Mouse (Mus musculus) heart, embryonic 15.5 days (tissue): ENCODE results near the gene Stk33. TPM values are rescaled to one million over a fixed set of nuclear protein-coding genes. Genes with fewer than 3 reads are reported as not detected.
"Not testable (repeated sequence)": the region's sequence is repeated elsewhere in the genome, so short reads cannot be mapped to it uniquely, and the experiment has no call there.

Experiments used
- ATAC-seq: fragments of 200-750 bp; cut with Nextera tagmentation; replicated peaks from 2 replicates; pipeline ENCODE4 v1.8.0; 2017; ENCODE audit warnings: low read depth, moderate TSS enrichment; ENCODE audit not compliant: insufficient number of reproducible peaks, insufficient read depth, low FRiP score
- H3K27ac ChIP-seq: fragments of 300-500 bp; sonication (generic); 2 replicates; pipeline ENCODE4 v1.5.1; 2015; ENCODE audit warnings: mild to moderate bottlenecking, inconsistent platforms
- H3K27me3 ChIP-seq: fragments of 300-500 bp; sonication (generic); 2 replicates; pipeline ENCODE4 v1.6.1; 2015; ENCODE audit warnings: inconsistent platforms
- H3K36me3 ChIP-seq: fragments of 300-500 bp; sonication (generic); 2 replicates; pipeline ENCODE4 v1.6.1; 2015; ENCODE audit warnings: mild to moderate bottlenecking, inconsistent platforms
- H3K4me1 ChIP-seq: fragments of 300-500 bp; sonication (generic); replicated peaks from 2 replicates; pipeline ENCODE4 v1.6.1; 2015; ENCODE audit warnings: inconsistent platforms
- H3K4me2 ChIP-seq: fragments of 300-500 bp; sonication (generic); 2 replicates; pipeline ENCODE4 v1.6.1; 2015; ENCODE audit warnings: inconsistent platforms, mild to moderate bottlenecking, moderate library complexity
- H3K4me3 ChIP-seq: fragments of 300-500 bp; sonication (generic); 2 replicates; pipeline ENCODE4 v1.5.1; 2015; ENCODE audit warnings: mild to moderate bottlenecking, inconsistent platforms
- H3K9ac ChIP-seq: fragments of 300-500 bp; sonication (generic); 2 replicates; pipeline ENCODE4 v1.6.1; 2015; ENCODE audit warnings: mild to moderate bottlenecking, inconsistent platforms
- H3K9me3 ChIP-seq: fragments of 300-500 bp; sonication (generic); replicated peaks from 2 replicates; pipeline ENCODE4 v1.6.1; 2016; ENCODE audit warnings: inconsistent platforms
- WGBS: fragments of 180-500 bp; shearing (Covaris S2); methylation state at CpG from one replicate; pipeline ENCODE4 v1.1.7; 2015; ENCODE audit warnings: mixed read lengths; 5-methylcytosine and 5-hydroxymethylcytosine counted together
- polyA plus RNA-seq: library from polyadenylated mRNA; unstranded; fragments of >200 nt; fragmentation: Nextera tagmentation; extraction: Ambion mirVana; gene quantifications from 2 replicates; pipeline ENCODE4 v1.2.1, GENCODE M21; 2015

Stk33 gene
- polyA plus RNA-seq, 1 experiment from 2014 or later = 0.18 TPM

DNA sequence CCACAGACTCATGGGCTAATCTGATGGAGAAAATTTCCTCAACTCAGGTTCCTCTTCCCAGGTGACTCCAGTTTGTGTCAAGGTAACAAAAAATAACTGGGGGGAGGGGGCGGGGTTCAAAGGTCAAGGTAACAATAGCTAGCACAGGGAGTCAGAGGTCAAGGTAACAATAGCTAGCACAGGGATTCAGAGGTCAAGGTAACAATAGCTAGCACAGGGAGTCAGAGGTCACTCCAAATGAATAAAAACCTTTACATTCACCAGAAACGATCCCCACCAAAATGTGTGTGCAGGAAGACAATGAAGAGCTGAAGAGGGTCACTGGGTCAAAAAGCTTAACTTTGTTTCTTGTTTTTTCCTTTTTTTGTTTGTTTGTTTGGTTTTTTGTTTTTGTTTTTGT is 9.2 kb upstream of the Stk33 start:
- no peaks in the 10 kb centered on the region for H3K27me3 ChIP-seq

DNA sequence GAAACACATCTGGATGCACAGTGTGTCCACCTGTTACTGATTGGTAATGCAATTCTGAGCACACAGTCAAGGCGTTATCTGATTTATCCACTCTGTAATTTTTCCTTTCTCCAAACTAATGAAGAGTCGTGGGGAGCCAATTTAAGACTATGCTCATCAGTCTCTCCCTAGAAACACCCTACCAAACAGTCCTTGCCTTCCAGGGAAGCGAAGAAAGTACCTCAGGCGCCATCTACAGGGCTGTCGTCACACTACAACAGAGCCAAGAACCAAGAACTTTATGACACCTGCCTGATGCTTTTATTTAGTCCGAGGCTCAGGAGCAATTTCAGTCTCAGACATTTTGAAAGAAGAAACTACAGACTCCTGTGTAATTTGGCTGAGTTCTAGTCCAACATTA is 6.1 kb upstream of the Stk33 start:
- no peak for ATAC-seq
- no peaks in the 10 kb centered on the region for H3K9me3 ChIP-seq
- no peak overlapping the region for H3K4me2 ChIP-seq
- H3K36me3 ChIP-seq = no peaks in the 10 kb centered on the region
- no peaks in the 10 kb centered on the region for H3K4me1 ChIP-seq
- H3K27ac ChIP-seq = no peak overlapping the region
- no peak overlapping the region for H3K9ac ChIP-seq
- H3K27me3 ChIP-seq = peaks cover 7% of the 10 kb centered on the region
- no peak overlapping the region for H3K4me3 ChIP-seq
- 13% methylated on average over 6 of the region's 6 CpGs for WGBS

More for the DNA sequence above, 9.2 kb upstream of the Stk33 start:
- Histone ChIP-seq H3K36me3 (no peaks in the 10 kb centered on the region), H3K4me2 (no peak overlapping the region), H3K4me1 (no peaks in the 10 kb centered on the region), H3K9me3 (no peaks in the 10 kb centered on the region), H3K27ac (no peak overlapping the region), H3K4me3 (no peak overlapping the region), H3K9ac (no peak overlapping the region)
- no peak for ATAC-seq
- WGBS = 72% methylated on average over 2 of the region's 2 CpGs

DNA sequence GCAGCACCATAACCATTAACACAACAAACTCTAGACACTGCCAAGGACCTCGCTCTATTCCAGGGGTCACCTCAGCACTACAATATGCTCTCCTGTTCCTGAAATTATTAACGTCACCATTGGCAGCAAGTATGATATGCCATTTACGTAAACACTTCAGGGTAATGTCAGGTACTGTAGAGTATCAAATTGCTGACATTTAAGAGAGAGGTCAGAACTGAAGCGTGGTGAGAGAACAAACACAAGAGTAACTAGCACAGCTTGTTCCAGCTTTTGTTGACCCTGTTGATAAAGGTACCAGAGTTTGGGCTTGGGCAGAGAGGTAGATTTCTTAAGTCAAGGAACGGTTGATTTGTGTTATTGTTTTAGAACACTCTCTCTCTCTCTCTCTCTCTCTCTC is 3.9 kb upstream of the Stk33 start:
- Histone ChIP-seq H3K4me3 (no peak overlapping the region), H3K27me3 (peaks cover 30% of the 10 kb centered on the region), H3K36me3 (no peaks in the 10 kb centered on the region), H3K9ac (no peak overlapping the region), H3K4me1 (peaks cover 12% of the 10 kb centered on the region), H3K9me3 (no peaks in the 10 kb centered on the region), H3K27ac (no peak overlapping the region), H3K4me2 (no peak overlapping the region)
- ATAC-seq = no peak
- 54% methylated on average over 5 of the region's 5 CpGs for WGBS

DNA sequence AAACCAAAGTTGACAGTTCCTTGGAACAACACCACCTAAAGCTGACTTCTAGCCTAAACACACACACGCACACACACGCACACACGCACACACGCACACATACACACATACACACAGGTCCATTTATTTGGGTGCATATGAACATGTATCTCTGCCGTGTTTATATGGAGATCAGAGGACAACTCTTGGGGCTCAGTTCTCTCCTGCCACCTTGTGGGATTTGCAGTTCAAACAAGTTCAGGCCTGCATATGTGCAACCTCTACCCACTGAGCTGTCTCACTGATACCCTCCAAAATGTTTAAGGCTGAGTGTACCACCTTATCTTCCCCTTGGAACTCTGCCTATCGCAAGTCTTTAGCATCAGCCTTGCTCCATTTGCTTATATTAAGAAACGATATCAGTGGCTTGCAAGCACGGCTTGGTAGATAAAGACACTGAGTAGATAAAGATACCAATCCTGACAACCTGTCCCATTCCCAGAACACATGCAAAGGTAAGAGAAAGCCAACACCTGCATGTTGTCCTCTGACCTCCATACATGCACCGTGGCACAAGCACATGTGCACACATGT is 1.9 kb upstream of the Stk33 start:
- 69% methylated on average over 9 of the region's 9 CpGs for WGBS

DNA sequence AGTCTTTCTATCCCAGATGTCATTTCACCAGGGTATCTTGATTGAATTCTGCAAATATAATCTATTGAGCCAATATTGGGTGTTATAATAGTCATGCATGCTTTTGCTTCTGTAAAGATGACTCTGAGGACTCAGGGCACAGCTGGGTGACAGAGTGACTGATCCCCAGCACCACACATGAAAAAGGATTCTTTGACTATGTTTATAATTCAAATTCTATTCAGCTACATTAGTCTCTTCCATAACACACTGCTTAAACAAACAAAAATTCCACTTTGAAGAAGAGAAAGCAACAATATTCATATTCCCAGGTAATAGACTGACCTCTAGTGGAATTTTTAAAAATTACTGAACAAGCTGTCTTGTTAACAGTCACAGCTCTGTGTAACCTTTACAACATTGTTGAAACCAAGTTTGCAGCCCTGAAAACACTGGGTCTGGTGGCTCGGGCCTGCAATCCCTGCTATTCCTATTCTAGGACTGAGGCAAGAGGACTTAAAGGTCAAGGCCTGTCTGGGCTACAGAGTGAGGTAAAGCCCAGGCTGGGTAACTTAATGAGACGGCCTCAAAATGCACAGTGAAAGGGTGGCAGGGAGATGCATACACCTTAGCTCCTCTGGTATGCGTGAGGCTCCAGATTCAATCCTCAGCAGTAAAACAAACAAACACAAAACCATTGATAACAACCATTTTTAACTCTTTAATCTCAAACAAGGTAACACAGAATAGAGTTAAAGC is 14.3 kb downstream of the Stk33 start:
- Histone ChIP-seq H3K4me1 (no peaks in the 10 kb centered on the region), H3K4me2 (no peak overlapping the region), H3K36me3 (no peaks in the 10 kb centered on the region), H3K27ac (no peak overlapping the region), H3K9ac (no peak overlapping the region), H3K9me3 (no peaks in the 10 kb centered on the region), H3K4me3 (no peak overlapping the region), H3K27me3 (0 out of 2 replicates have a peak, but pooled peaks cover 4% of the 10 kb centered on the region)
- no peak for ATAC-seq
- 53% methylated on average over 3 of the region's 3 CpGs for WGBS

More for the DNA sequence above, 1.9 kb upstream of the Stk33 start:
- Histone ChIP-seq H3K9ac (no peak overlapping the region), H3K27ac (no peak overlapping the region), H3K27me3 (peaks cover 34% of the 10 kb centered on the region), H3K36me3 (no peaks in the 10 kb centered on the region), H3K9me3 (no peaks in the 10 kb centered on the region), H3K4me1 (peaks cover 12% of the 10 kb centered on the region), H3K4me3 (no peak overlapping the region), H3K4me2 (no peak overlapping the region)
- no peak for ATAC-seq

DNA sequence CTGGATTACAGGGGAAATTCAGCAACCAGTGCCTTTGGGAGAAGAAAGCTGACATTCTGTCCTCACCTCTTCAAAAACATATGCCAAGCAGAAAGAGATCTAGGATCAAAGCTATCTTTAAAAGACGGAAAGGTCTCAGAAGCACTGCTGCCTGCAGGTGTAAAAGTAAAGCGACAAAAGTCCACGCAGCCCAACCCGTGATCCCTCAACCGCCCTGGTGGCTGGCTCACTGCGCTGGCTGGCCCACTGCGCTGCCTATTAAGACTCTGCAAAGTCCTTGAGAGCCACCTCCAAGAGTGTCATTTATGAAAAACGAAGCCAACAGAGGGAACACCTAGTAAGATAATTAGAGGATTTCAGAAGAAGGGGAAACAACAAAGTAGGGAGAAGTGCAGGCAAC is 16.1 kb downstream of the Stk33 start:
- Histone ChIP-seq H3K36me3 (no peaks in the 10 kb centered on the region), H3K4me2 (no peak overlapping the region), H3K27ac (no peak overlapping the region), H3K4me1 (no peaks in the 10 kb centered on the region), H3K9me3 (no peaks in the 10 kb centered on the region), H3K27me3 (0 out of 2 replicates have a peak, but pooled peaks cover 4% of the 10 kb centered on the region), H3K9ac (no peak overlapping the region), H3K4me3 (no peak overlapping the region)
- WGBS = 69% methylated on average over 8 of the region's 8 CpGs
- ATAC-seq = no peak

DNA sequence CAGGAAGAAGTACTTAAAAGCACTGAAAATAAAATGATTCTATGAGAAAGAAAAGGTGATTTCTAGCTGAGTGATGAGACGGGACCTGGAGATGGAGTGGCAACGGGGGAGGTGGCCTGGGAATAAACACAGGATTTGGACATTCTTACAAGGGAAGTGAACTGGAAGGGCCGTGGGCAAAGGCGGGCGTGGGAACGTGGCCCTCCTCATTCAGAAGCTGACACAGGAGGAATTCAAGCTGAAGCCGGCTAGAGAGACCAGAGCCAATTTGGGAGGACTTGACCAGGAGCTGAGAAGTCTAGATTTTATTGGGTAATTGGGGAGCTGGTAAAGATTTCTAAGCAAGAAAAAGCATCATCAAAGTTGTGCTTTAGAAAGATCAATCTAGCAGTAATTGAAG is 33.4 kb downstream of the Stk33 start:
- H3K9me3 ChIP-seq = no peaks in the 10 kb centered on the region
- no peak overlapping the region for H3K27ac ChIP-seq
- no peak overlapping the region for H3K4me3 ChIP-seq
- H3K4me1 ChIP-seq = no peaks in the 10 kb centered on the region
- no peak for ATAC-seq
- H3K9ac ChIP-seq = no peak overlapping the region
- no peaks in the 10 kb centered on the region for H3K36me3 ChIP-seq
- H3K27me3 ChIP-seq = no peaks in the 10 kb centered on the region
- WGBS = 62% methylated on average over 7 of the region's 7 CpGs
- H3K4me2 ChIP-seq = no peak overlapping the region

DNA sequence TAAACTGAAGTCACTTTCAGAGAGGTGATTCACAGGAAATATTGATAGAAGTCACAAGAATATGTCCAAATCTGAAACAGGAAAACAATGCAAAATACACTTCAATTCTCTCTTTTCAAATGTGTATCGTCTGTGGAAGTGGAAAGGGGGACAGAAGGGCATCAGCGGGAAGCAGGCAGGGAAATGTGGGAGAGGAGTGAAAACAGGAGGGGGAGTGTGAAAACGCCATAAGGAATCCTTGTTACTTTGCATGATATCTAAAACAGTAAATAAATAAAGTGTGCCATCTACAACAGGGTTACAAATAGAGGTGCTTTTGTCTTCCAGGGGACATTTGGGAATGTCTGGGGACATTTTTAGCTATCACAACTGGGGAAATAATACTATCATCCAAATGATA is 39.6 kb downstream of the Stk33 start:
- ATAC-seq = no peak
- Histone ChIP-seq H3K4me1 (no peaks in the 10 kb centered on the region), H3K27me3 (no peaks in the 10 kb centered on the region), H3K4me2 (no peak overlapping the region), H3K27ac (no peak overlapping the region), H3K9ac (no peak overlapping the region), H3K9me3 (no peaks in the 10 kb centered on the region), H3K36me3 (no peaks in the 10 kb centered on the region), H3K4me3 (no peak overlapping the region)
- WGBS = 52% methylated on average over 3 of the region's 3 CpGs

DNA sequence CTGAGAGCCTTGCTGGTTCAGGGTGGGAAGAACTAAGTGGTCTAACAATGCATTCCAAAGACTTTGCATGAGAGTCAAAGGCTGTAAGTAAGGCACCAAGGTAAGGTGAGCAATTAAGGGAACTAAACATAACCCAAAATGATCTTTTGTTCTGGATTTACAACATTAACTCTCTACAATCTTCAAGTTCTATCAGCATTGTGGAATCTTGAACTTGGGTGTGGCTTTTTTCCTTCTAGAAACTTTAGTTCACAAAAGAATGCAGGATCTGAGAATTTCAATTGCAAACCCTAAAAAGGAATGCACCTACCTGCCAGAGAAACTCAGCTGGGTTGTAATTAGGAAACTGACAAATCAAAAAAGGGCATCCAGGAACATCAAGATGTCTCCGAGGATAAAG is 57.8 kb downstream of the Stk33 start:
- H3K27me3 ChIP-seq = no peaks in the 10 kb centered on the region
- 58% methylated on average over 1 of the region's 1 CpGs for WGBS
- no peak overlapping the region for H3K27ac ChIP-seq
- H3K4me3 ChIP-seq = no peak overlapping the region
- no peaks in the 10 kb centered on the region for H3K9me3 ChIP-seq
- H3K4me2 ChIP-seq = no peak overlapping the region
- no peak overlapping the region for H3K9ac ChIP-seq
- H3K36me3 ChIP-seq = no peaks in the 10 kb centered on the region
- ATAC-seq = no peak
- H3K4me1 ChIP-seq = no peaks in the 10 kb centered on the region

DNA sequence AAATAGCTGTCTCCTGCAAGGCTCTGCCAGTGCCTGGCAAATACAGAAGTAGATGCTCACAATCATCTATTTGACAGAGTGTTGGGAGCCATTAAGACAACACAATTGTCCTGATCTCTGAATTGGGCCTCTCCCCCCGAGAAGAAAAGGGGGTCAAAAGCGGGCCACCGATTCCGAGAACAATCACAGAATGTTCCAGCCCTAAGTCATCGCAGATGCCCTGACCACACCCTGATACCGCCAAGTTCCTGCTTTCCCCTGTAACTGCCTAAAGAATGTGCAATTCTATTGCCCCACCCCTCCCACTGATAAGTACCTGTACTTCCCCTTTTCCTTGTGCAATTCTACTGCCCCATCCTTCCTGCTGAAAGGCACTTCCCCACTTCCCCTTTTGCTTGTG is 65.3 kb downstream of the Stk33 start:
- not testable (repeated sequence) for H3K4me3 ChIP-seq
- 90% methylated on average over 6 of the region's 6 CpGs for WGBS

DNA sequence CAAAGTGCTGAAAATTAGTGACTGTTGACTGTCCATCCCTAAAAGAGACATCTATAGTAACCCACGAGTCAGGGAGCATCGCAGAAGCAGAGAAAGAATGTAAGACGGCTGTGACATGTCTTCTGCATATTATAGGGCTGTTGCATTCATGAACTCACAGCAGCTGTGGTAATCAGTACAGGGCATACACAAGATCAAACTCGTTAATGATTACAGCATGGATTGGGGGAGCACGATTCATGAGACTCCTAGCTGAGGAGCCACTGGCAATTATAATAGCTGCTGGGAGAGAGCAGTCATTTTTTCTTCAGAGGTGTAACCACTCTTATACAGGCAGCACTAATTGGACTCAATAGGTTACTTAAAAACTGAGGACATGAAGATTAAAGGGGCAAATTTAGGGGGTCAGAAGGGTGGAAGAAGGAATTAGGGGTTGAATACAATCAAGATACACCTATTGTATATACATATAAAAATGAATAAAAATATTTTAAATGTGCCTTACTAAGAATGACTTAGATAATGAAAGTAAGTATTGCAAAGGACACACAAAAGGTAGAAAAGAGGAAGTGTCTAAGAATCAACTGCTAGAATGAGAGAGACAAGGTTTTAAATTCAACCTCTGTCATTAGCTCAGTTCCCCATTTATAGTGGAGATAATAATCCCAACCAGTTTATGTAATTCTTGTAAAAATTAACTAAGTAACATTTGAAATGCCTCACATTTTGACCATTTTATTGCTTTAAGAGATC is 80.3 kb downstream of the Stk33 start:
- H3K27me3 ChIP-seq = no peaks in the 10 kb centered on the region
- H3K4me3 ChIP-seq = no peak overlapping the region
- H3K4me2 ChIP-seq = no peak overlapping the region
- WGBS = 77% methylated on average over 5 of the region's 5 CpGs
- H3K27ac ChIP-seq = no peak overlapping the region
- ATAC-seq = no peak
- H3K9ac ChIP-seq = no peak overlapping the region
- no peaks in the 10 kb centered on the region for H3K9me3 ChIP-seq
- H3K36me3 ChIP-seq = no peaks in the 10 kb centered on the region
- H3K4me1 ChIP-seq = no peaks in the 10 kb centered on the region

More for the DNA sequence above, 65.3 kb downstream of the Stk33 start:
- ATAC-seq, H3K4me2 ChIP-seq, H3K36me3 ChIP-seq, H3K9ac ChIP-seq, H3K27ac ChIP-seq, H3K9me3 ChIP-seq, H3K4me1 ChIP-seq, H3K27me3 ChIP-seq: not testable (repeated sequence)
